Mouse (Mus musculus): ENCODE results near the gene Scn8a. TPM values are rescaled to one million over a fixed set of nuclear protein-coding genes. Genes with fewer than 3 reads are reported as not detected.
A peak's percentile ranks its signal among the peaks of the same experiment; 100 is the strongest.

The Scn8a gene
- total RNA-seq, 2 experiments from 2014 or later, result 0.56 TPM; not detected in 1

- intact Hi-C loops (cut with DNase I), result no loop called here
- DNase-seq, result no peak
Observed at GRCm38 (mm10) chr15:101007236-101007635, 137.6 kb downstream of the Scn8a start.

GRCm38 (mm10) chr15:101008386-101009010 is 138.8 kb downstream of the Scn8a start:
- DNase-seq, result no peak
- intact Hi-C loops (cut with DNase I), result no loop called here

GRCm38 (mm10) chr15:101011352-101011751 is 141.7 kb downstream of the Scn8a start:
- no peak for DNase-seq
- intact Hi-C loops (cut with DNase I), result no loop called here

- DNase-seq, result no peak
- intact Hi-C loops (cut with DNase I), result no loop called here
Observed at GRCm38 (mm10) chr15:101028960-101029359, 159.3 kb downstream of the Scn8a start.

GRCm38 (mm10) chr15:101039651-101040050 is 170.0 kb downstream of the Scn8a start:
- DNase-seq, result no peak
- intact Hi-C loops (cut with DNase I), result loop anchor here (5.0 kb wide), 1 partner anchor 282 kb away; no protein-coding TSS in a partner anchor

GRCm38 (mm10) chr15:101041966-101042365 is 172.3 kb downstream of the Scn8a start:
- no peak for DNase-seq
- intact Hi-C loops (cut with DNase I), result loop anchor here (5.0 kb wide), 1 partner anchor 285 kb away; no protein-coding TSS in a partner anchor

GRCm38 (mm10) chr15:101042613-101043012 is 173.0 kb downstream of the Scn8a start:
- DNase-seq, result peak; percentile 54 to 71
- intact Hi-C loops (cut with DNase I), result loop anchor here (5.0 kb wide), 1 partner anchor 285 kb away; no protein-coding TSS in a partner anchor

GRCm38 (mm10) chr15:101044531-101044930 is 174.9 kb downstream of the Scn8a start:
- no peak for DNase-seq
- intact Hi-C loops (cut with DNase I), result loop anchor here (5.0 kb wide), 1 partner anchor 287 kb away; no protein-coding TSS in a partner anchor

GRCm38 (mm10) chr15:101046039-101046526 is 176.4 kb downstream of the Scn8a start:
- DNase-seq, result no peak

GRCm38 (mm10) chr15:101046527-101047193 is 177.0 kb downstream of the Scn8a start:
- peak; percentile 45 to 62 for DNase-seq
- intact Hi-C loops (cut with DNase I), result loop anchor here (5.0 kb wide), 1 partner anchor 61 kb away; no protein-coding TSS in a partner anchor

More at GRCm38 (mm10) chr15:101046039-101046526, 176.4 kb downstream of the Scn8a start:
- intact Hi-C loops (cut with DNase I), result loop anchor here (5.0 kb wide), 1 partner anchor 61 kb away; no protein-coding TSS in a partner anchor

- peak in 1 of 2 experiments; percentile 29 for DNase-seq
- intact Hi-C loops (cut with DNase I), result loop anchor here (5.0 kb wide), 1 partner anchor 60 kb away; no protein-coding TSS in a partner anchor
Observed at GRCm38 (mm10) chr15:101047194-101047555, 177.5 kb downstream of the Scn8a start, which contains the start of gene Gm47841. Gene Gm47841 (minus strand): TSS chr15:101047397.

- intact Hi-C loops (cut with DNase I), result loop anchor here (5.0 kb wide), 1 partner anchor 59 kb away; no protein-coding TSS in a partner anchor
- DNase-seq, result no peak
Observed at GRCm38 (mm10) chr15:101048338-101048896, 178.8 kb downstream of the Scn8a start.

- DNase-seq, result no peak
- intact Hi-C loops (cut with DNase I), result no loop called here
Observed at GRCm38 (mm10) chr15:101051869-101052268, 182.2 kb downstream of the Scn8a start.

GRCm38 (mm10) chr15:101052560-101053501 is 183.2 kb downstream of the Scn8a start:
- intact Hi-C loops (cut with DNase I), result no loop called here
- no peak for DNase-seq

- intact Hi-C loops (cut with DNase I), result no loop called here
- no peak for DNase-seq
Observed at GRCm38 (mm10) chr15:101053832-101054459, 184.3 kb downstream of the Scn8a start.

GRCm38 (mm10) chr15:101054541-101054940 is 184.9 kb downstream of the Scn8a start:
- DNase-seq, result no peak
- intact Hi-C loops (cut with DNase I), result no loop called here

GRCm38 (mm10) chr15:101056225-101056624 is 186.6 kb downstream of the Scn8a start:
- DNase-seq, result peak in 1 of 2 experiments; percentile 45
- intact Hi-C loops (cut with DNase I), result loop anchor here (2.0 to 5.0 kb wide), 2 partner anchors 49 to 141 kb away; no protein-coding TSS in a partner anchor

- DNase-seq, result no peak
- intact Hi-C loops (cut with DNase I), result loop anchor here (5.0 kb wide), 1 partner anchor 138 kb away; no protein-coding TSS in a partner anchor
Observed at GRCm38 (mm10) chr15:101059570-101060279, 190.1 kb downstream of the Scn8a start.

Measured in heart, postnatal 36 days (tissue).